Mouse (Mus musculus): ENCODE measurements around the gene Naa25.

Gene Naa25

DNA sequence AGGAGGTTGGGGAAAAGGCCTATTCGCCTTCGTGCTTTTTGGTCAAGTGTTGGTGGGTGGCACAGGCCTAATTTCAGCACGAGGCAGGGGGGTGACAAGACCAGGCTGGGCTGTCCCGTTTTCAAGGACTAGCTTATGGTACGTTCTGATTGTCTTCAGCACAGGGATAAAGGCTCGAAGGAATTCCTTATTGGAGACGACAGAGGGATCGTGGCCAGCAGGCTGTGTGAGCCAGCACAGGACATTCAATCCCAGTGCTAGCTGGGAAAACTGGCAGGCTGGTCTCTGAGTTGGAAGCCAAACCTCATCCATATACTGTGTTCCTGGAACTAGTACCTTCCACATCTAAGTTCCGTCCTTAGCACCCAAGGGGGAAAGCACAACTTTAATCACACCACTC lies 55.2 kb downstream of the Naa25 start:
- DNase-seq (ENCODE audit: low read depth, low spot score), result no peak

DNA sequence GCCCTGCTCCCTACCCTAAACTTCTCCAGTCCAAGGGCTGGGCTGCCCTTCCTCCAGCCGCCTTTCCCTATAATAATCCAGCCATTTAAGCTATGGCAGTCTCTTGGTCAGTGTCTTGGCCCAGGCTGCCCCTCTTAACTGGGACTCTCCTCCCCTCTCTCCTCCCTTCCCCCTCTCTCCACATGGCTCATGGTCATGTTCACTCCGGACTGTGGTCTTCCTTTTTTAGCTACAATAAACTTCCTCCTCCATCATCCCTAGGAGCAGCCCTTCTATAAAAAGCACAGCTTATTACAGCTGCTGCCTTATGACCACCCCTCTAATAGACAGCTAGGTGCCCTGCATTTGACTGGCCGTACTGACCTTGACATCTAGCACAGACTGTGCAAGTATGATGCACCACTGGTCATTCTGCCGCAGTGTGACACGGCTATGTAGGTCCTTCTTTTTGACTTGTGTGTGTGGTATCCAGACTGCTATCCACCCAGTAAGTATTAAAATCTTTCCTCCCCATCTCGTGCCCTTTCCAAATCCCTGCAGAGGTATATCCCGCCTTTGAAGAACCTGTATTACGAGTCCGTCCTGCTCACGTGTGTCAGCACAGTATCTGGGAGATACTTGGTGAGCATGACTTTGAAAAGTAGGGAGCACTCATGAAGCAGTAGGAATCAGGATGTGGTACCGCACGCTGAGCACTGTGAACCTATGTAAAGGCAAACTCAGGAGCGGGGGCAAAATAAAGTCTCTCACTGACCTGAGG lies 56.2 kb downstream of the Naa25 start:
- DNase-seq (ENCODE audit: low read depth, low spot score), result no peak

DNA sequence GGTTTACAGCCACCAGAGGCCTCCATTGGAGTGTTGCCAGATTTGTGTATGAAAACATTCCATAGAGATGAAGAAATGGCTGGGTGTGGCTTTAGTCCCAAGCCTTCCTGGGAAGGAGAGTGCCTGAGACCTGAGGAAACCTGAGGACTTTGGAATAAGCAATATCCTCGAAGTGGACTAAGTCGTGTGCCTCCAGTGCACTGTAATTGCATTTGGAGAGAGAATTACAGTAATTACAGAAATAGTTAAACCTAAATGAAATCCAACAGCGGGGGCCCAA lies 56.7 kb downstream of the Naa25 start:
- DNase-seq (ENCODE audit: low read depth, low spot score), result peak; percentile 45

DNA sequence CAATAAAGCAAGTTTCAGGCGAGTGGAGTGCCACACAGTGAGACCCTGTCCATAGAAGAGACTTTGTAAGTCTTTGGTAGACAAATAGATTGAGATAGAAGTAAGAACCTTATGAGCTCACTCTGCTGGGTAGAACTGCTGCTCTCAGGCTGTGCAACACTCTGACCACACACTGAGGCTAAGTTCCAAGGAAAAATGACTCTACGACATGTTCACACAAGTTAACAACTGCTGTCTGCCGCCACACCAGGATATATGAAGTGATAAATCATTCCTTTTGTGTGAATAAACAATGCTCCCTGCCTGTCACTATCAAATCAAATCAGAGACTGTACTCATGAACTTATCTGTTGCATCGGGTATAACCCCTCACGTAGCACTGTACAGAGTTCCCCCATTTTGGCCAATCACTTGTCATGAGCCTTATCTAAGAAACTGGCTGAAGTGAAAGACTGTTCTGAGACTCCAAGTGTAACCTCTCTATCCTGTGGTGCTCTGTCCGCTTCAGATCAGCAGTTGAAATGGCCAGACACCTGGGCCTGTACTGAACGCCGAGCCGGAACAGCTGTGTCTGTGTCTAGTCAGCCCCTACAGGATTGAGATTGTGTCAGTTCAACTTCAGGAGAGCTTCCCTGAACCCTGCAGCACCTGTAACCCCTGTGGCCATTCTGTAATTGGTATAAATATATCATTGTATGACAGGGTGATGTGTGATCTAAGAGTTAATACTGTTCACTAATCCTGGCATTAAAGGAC lies 58.0 kb downstream of the Naa25 start:
- no peak for DNase-seq (ENCODE audit: low read depth, low spot score)

DNA sequence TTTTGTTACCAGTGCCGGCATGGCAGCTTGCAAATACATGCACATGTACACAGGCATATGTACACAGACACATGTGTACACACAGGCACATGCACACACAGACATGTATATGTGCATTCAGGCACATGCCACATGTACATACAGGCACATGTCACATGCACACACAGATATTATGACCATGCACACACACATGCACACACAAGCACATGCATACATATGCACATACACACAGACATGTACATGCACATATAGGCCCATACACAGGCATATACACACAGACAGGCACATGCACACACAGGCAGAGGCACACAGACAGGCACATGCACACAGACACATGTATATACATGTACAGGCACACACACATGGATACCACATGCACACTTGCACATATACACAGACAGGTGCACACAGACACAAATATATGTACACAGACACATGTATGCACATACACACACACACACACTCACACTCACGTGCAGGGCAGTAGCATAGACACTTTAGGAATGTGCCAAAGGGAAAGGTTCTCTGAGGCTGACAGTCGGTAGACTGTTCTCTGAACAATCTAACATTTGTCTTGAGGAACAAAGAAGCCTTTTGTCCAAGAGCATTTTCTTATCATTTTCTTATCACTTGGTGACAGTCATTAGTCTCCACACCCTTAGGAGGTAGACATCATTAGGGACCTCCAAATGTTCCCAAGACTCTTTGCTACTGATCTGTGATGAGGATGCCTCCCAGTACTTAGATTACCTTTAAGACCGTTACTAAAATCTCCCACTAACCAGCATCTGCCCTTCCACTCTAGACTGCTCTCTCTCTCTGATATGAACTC lies 63.8 kb downstream of the Naa25 start:
- DNase-seq (ENCODE audit: low read depth, low spot score), result no peak

DNA sequence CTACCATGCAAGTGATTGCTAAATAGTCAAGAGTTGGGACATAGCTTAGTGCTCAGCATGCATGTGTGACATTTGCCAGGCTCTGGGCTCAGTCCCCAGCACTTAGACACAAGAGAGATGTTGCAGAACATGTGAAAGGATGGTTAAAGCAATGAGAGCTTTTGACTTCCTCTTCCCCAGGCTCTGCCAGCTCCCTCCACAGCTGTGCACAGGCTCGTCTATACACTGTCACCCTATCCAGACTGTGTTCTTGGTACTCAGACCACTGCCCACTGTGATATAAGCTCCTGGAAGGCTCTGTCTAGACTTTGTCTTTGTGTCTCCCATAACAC lies 64.4 kb downstream of the Naa25 start:
- no peak for DNase-seq (ENCODE audit: low read depth, low spot score)

DNA sequence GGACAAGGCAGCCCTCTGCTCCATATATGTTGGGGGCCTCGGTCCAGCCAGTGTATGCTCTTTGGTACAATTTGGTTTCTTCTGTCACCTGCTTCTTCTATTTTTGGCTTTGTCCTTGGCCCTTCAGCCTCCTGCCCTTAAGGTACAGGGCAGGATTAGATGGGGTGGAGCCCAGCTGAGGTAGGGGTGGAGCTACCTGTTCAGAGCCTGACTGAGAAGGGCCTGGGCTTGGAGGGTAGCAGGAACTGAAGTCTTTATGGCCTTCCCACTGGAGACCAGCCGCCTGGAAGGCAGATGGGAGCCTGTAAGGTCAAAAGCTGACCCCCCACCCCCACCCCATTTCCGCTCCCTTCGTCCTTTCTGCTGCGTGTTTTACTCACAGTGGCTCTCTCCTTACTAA lies 65.2 kb downstream of the Naa25 start:
- DNase-seq (ENCODE audit: low read depth, low spot score), result no peak

DNA sequence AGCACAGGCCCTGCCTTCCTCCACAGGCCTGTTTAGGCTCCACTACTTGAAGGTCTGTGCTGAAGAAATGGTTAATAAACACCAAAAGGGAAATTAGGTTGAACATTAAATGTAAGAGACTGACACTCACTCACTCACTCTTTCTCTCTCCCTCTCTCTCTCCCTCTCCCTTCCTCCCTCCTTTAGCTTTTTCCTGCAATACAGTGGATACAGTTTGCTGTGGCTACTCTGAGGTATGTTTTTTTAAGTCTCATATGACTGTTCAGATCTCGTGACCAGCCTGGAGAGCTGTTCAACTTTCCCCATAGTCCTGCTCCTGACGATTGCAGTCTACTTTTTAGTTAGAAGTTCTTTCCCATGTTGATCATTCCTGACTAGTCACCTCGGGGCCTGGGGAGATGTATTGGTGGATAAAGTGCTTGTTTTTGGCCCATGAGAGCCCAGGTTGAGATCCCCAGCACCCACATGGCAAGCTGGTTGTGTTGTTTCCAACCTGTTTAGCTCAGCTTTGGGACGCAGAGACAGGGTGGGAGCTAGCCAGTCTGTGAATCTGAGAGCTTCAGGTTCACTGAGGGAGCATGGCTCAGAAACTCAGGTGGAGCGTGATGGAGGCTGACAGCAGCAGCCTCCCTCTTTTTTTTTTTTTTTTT lies 66.0 kb downstream of the Naa25 start:
- no peak for DNase-seq (ENCODE audit: low read depth, low spot score)

DNA sequence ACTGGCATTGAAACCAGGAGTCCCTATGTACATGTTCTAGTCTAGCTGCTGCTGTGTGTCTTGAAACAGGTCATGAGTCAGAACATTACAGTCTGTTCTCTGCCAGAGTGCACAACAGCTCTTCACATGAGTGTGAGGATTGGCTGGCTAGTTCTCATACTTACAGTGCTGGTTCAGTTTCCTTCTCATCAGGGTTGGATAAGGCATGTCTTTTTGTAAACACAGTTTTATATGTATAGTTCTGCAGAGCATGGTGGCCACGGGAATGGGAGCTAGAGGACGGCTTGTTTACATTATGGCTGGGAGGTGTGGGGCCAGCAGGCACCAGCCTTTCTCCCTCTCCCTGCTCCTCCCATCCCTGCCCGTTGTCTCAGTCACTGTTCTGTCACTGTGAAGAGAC lies 71.8 kb downstream of the Naa25 start:
- no peak for DNase-seq (ENCODE audit: low read depth, low spot score)

DNA sequence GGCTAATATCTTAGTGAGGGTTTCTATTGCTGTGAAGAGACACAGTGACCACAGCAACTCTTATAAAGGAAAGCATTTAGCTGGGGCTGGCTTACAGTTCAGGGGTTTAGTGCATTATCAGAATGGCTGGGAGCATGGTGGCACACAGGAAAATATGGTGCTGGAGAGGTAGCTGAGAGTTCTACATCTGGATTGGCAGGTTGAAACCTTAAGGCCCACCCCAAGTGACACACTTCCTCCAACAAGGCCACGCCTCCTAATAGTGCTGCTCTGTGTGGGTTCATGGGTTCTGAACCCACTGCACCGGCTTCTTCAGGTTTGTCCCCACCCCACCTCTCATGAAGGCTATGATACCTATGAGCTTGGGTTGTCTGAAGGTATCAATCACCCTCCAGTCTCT lies 74.7 kb downstream of the Naa25 start:
- peak; percentile 51 for DNase-seq (ENCODE audit: low read depth, low spot score)

DNA sequence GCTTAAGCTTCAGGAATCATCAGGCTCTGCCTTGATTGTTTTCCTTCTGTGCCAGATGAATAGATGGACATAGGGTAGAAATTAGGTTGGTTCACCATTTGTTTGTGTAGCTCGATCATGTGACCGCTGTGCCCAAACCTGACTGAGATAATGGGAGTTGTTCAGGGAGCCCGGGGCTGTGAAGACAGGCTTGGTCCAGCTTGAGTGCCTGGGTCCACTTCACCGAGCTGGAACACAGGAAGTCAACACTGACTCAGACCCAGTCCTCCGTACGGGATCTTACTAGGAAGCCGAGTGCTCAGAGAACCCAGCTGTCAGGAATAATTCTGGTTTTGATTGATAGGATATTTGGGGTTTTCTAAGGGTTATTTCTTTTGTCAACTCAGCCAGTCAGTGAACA lies 76.9 kb downstream of the Naa25 start:
- no peak for DNase-seq (ENCODE audit: low read depth, low spot score)

DNA sequence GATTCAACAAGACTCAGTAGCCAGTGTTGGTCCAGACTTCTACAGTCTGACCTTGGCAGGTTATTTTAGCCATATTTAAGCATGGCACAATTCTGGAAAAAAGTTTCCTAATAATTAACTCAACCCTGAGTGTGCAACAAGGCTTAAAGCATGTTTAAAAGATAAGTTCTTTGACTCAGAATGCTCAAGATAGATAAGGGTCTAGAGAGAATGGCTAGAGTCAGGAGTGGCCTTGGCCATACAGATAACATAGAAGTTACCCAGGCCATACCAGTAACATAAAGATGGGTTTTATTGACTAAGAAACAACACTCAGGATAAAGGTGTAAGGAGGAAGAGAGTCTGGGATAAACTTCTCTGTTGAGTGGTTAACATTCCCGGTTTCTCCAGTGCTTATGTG lies 78.3 kb downstream of the Naa25 start:
- no peak for DNase-seq (ENCODE audit: low read depth, low spot score)

DNA sequence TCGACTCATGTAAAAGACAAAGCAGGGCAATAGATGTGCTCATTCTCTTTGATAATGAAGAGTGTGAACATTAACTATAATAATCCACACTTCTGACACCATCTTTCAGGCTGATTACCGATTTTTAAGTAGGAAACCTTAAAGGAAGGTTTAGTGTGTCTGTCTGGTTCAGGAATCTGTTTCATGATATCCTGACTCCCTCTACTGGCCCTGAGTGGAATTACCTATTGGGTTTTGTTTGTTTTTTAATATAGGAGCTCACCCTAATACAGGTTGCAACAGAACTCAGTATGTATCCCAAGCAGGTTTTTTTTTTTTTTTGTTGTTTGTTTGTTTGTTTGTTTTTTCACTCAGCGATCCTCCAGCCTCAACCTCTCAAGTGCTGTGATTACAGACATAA lies 79.9 kb downstream of the Naa25 start:
- peak; percentile 76 for DNase-seq (ENCODE audit: low read depth, low spot score)

DNA sequence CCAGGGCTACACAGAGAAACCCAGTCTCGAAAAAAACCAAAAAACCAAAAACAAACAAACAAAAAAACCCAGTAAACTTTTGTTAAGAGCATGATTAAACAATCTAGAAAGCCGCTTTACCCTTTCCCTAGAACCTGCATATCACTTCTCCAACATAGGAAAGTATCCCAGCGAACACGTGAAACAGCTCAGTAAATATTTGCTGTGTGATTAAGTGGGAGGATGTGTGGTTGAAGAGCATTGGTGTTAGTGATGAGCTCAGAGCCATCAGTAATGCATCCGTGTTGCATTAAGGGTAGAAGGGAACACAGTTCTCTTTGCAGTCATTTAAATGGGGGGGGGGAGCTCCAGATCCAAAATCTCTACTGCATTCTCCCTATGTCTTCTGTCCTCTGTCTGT lies 87.1 kb downstream of the Naa25 start:
- DNase-seq (ENCODE audit: low read depth, low spot score), result no peak

DNA sequence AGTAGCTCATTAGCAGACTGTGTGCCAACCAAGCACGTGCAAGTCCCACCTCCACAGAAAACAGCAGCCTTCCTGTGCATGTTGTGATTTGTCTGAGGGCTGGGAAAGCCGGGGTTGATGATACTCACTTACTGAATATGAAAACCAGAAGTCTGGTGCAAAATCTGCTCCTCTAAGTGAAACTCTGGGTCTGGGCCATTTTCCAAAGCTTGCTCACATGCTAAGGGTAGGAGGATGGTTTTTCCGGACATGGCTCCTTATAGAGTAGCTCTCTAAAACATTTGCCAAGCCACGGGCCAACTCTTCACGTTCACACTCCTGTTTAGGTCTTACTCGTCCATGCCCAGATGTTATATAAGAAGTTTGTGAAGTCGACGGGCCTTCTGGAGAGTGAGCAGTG lies 95.6 kb downstream of the Naa25 start:
- no peak for DNase-seq (ENCODE audit: low read depth, low spot score)

Measured in ZHBTc4 (cell line).